Mouse (Mus musculus) layer of hippocampus, adult 2 months (tissue): ENCODE results near the gene Etfa. TPM values are rescaled to one million over a fixed set of nuclear protein-coding genes. Genes with fewer than 3 reads are reported as not detected.

Source experiments
- DNase-seq, 2 experiments: peaks; one replicate each; pipeline ENCODE4 v3.0.0; 2022; ENCODE audit warnings: low spot score in 2 of 2
- H3K27ac ChIP-seq: fragments of 200-600 bp; 2 replicates; pipeline ENCODE4 v1.8.1; 2022
- H3K4me3 ChIP-seq: fragments of 200-600 bp; 2 replicates; pipeline ENCODE4 v1.8.1; 2022; ENCODE audit warnings: mild to moderate bottlenecking
- CTCF ChIP-seq: fragments of 200-600 bp; conservative IDR thresholded peaks from 2 replicates; pipeline ENCODE4 v1.8.1; 2022; ENCODE audit warnings: antibody characterized with exemption, mild to moderate bottlenecking, moderate library complexity
- total RNA-seq, 2 experiments: library from RNA; stranded (reverse); gene quantifications; 2 replicates each; pipeline ENCODE4 v1.2.3; 2021

Gene Etfa
- total RNA-seq, 2 experiments from 2014 or later = 38.6 to 44.8 TPM

DNA sequence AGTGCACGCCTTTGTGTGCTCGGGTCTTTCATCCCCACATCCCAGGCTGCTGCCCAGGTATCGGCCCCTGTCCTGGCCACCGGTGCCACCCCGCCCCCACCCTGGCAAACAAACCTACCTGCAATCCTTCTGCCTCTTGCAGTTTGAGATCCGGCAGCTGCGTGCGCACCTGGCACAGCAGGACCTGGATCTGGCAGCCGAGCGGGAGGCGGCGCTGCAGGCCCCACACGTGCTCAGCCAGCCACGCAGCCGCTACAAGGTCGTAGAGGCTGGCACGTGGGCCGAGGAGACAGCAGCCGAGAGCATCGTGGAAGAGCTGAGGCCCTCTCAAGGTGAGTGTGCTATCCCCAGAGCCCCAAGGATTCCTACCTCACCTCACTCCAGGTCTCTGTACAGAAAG is 81.9 kb downstream of the Etfa start:
- H3K4me3 ChIP-seq = no peak overlapping the region
- H3K27ac ChIP-seq = no peak overlapping the region
- DNase-seq = no peak
- no peak for TF ChIP-seq CTCF

GRCm38 (mm10) chr9:55429242-55429975 is 82.6 kb downstream of the Etfa start:
- Histone ChIP-seq H3K27ac (no peak overlapping the region), H3K4me3 (no peak overlapping the region)
- TF ChIP-seq CTCF = peak; percentile 90
- DNase-seq = peak; percentile 73 to 74

- TF ChIP-seq CTCF = no peak
- DNase-seq = no peak
- Histone ChIP-seq H3K27ac (no peak overlapping the region), H3K4me3 (no peak overlapping the region)
Measured at GRCm38 (mm10) chr9:55425271-55425810, 86.7 kb downstream of the Etfa start.

- H3K27ac ChIP-seq = peak overlapping the region; percentile 72
- no peak overlapping the region for H3K4me3 ChIP-seq
- TF ChIP-seq CTCF = no peak
- no peak for DNase-seq
Measured at GRCm38 (mm10) chr9:55423451-55424424, 88.3 kb downstream of the Etfa start.

- no peak overlapping the region for H3K27ac ChIP-seq
- no peak for TF ChIP-seq CTCF
- DNase-seq = no peak
- no peak overlapping the region for H3K4me3 ChIP-seq
Measured at GRCm38 (mm10) chr9:55421786-55422185, 90.3 kb downstream of the Etfa start.

DNA sequence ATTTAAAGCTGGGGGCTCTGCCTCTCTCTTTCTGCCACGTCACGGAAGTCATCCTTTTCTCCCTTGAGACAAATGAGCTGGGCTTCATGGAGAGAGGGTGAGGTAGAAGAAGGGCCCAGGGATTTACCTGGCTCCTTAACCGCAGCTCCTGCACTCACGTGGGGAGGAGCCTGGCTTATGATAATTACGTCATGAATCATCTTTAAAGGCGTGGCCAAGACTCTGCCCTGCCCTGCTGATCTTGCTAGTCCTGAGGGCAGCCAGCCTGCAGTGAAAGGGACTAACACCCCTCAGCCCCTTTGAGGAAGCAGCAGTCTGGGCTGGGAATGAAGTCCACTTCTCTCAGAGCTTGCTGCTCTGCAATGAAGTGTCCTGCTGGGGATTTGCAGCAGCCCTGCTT is 100.9 kb downstream of the Etfa start:
- TF ChIP-seq CTCF = no peak
- Histone ChIP-seq H3K4me3 (no peak overlapping the region), H3K27ac (no peak overlapping the region)
- no peak for DNase-seq

DNA sequence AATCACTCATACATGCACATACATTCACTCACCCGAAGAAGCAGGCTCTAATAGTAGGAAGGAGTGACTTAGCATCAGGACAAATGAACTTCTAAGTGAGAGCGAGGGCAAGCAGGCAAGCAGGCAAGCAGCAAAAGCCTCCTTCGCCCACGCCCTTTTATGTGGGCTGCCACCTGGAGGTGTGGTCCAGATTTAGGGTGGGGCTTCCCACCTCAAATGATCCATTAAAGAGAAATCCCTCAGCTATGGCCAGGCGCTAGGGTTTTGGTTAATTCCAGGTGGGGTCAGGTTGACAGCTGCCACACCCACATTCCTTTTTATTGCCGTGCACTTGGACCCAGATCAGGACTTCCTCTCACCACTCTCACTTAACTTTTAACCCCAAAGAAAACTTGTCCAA is 101.6 kb downstream of the Etfa start:
- DNase-seq = no peak
- Histone ChIP-seq H3K27ac (no peak overlapping the region), H3K4me3 (no peak overlapping the region)
- no peak for TF ChIP-seq CTCF

- H3K4me3 ChIP-seq = no peak overlapping the region
- H3K27ac ChIP-seq = no peak overlapping the region
- TF ChIP-seq CTCF = peak; percentile 67
- DNase-seq = no peak
Measured at GRCm38 (mm10) chr9:55409833-55410232, 102.2 kb downstream of the Etfa start.

DNA sequence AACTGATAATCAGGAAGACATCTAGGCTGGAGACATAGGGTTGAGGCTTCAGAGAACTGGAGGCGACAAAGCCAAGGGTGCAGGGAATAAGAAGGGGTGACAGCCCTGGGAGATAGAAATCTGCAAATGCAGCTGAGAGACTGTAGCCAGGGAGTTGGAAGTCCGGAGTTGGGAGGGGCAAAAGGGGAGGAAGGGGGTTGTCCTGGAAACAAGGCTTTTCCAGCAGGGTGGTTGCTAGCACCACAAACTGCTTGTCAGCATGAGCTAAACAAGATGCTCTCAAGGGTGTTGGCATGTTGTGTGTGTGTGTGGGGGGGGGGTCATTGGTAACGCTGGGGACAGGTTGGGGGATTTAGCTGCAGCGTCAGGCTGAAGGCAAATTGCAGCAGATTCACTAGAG is 103.2 kb downstream of the Etfa start:
- H3K4me3 ChIP-seq = no peak overlapping the region
- peak overlapping the region; percentile 43 for H3K27ac ChIP-seq
- TF ChIP-seq CTCF = no peak
- peak in 1 of 2 experiments; percentile 23 for DNase-seq

DNA sequence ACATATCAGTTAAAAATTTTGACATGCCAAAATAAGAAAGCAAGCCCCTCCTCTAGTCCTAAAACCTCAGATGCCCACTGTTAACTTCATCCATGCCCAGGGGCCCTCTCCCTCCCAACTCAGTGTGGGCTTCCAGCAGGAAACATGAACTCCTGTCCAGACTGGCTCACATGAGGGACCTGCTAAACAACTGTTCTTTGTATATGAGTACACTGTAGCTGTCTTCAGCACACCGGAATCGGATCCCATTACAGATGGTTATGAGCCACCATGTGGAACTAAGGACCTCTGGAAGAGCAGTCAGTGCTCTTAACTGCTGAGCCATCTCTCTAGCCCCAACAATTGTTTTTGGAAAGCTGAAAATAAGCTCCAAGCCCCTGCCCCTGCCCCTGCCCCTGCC is 105.3 kb downstream of the Etfa start:
- no peak for TF ChIP-seq CTCF
- no peak overlapping the region for H3K27ac ChIP-seq
- no peak for DNase-seq
- no peak overlapping the region for H3K4me3 ChIP-seq

DNA sequence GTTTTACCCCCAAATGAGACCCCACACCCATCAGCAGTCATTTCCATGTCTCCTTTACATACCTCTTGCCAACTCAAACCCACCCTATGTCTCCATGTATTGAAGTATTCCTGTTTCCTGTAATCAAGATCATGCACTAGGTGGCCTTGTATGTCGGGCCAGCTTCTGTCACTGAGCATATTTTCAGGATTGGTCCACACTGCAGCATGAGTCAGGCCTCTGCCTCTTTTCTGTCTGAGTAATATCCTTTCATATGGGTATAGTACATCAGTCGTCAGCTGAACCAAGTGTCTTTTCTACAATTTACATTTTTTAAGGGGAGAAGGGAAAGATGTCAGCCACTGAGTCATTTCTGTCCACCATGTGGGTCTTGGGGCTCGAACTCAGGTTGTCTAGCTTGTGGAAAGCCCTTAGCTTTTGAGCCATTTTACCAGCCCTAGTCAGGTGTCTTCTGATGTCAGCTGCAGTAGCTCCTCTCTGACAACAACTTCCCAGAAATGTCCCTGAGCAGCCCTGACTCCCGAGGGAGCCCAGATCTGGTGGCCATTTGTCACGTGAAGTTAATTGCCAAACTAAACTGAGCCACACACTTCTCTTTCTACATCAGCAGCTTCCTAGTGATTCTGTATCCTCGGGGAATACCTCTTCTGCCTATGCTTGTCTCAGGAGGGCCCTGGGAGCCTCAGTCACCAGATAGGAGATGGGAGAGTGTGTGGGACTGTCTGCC is 106.9 kb downstream of the Etfa start:
- Histone ChIP-seq H3K27ac (no peak overlapping the region), H3K4me3 (no peak overlapping the region)
- no peak for DNase-seq
- no peak for TF ChIP-seq CTCF

Other genes with a start within 250 kb of the Etfa start
- 1 to 10 TPM in 1 of 2 experiments, under 1 TPM in 1; 0.97 to 1.3 TPM for gene Nrg4, start 185.4 kb downstream of the Etfa start, total RNA-seq
- gene Tmem266, start 185.3 kb downstream of the Etfa start, total RNA-seq = 1 to 10 TPM; 5.8 to 6.1 TPM
- not detected for gene Isl2, start 26.4 kb upstream of the Etfa start, total RNA-seq